Mouse (Mus musculus) forebrain, embryonic 11.5 days (tissue): Measurements from ENCODE around the gene Hdac4. TPM values are rescaled to one million over a fixed set of nuclear protein-coding genes. Genes with fewer than 3 reads are reported as not detected.

Experiments used
- ATAC-seq: fragments of 200-750 bp; cut with Nextera tagmentation; replicated peaks from 2 replicates; pipeline ENCODE4 v1.8.0; 2017; ENCODE audit warnings: moderate TSS enrichment; ENCODE audit not compliant: low FRiP score
- DNase-seq: peaks from one replicate; pipeline ENCODE4 v3.0.0-alpha.2; 2017; ENCODE audit warnings: low spot score
- H3K27ac ChIP-seq: fragments of 300-500 bp; sonication (generic); 2 replicates; pipeline ENCODE4 v1.5.1; 2014; ENCODE audit warnings: low read depth, low read length
- H3K27me3 ChIP-seq: fragments of 300-500 bp; sonication (generic); 2 replicates; pipeline ENCODE4 v1.6.1; 2014; ENCODE audit warnings: mild to moderate bottlenecking, low read length, mixed read lengths; ENCODE audit not compliant: control insufficient read depth, insufficient read depth
- H3K36me3 ChIP-seq: fragments of 300-500 bp; sonication (generic); 2 replicates; pipeline ENCODE4 v1.6.1; 2014; ENCODE audit warnings: mild to moderate bottlenecking, low read length, moderate library complexity, mixed read lengths; ENCODE audit not compliant: control insufficient read depth, insufficient read depth
- H3K4me1 ChIP-seq: fragments of 300-500 bp; sonication (generic); replicated peaks from 2 replicates; pipeline ENCODE4 v1.6.1; 2014; ENCODE audit warnings: low read length, mixed read lengths; ENCODE audit not compliant: control insufficient read depth, insufficient read depth
- H3K4me2 ChIP-seq: fragments of 300-500 bp; sonication (generic); 2 replicates; pipeline ENCODE4 v1.6.1; 2014; ENCODE audit warnings: low read depth, mild to moderate bottlenecking, low read length, moderate library complexity, mixed read lengths; ENCODE audit not compliant: severe bottlenecking
- H3K4me3 ChIP-seq: fragments of 300-500 bp; sonication (generic); 2 replicates; pipeline ENCODE4 v1.5.1; 2014; ENCODE audit warnings: low read depth, low read length
- H3K9ac ChIP-seq: fragments of 300-500 bp; sonication (generic); 2 replicates; pipeline ENCODE4 v1.6.1; 2014; ENCODE audit warnings: low read length
- H3K9me3 ChIP-seq: fragments of 300-500 bp; sonication (generic); 2 replicates; pipeline ENCODE4 v1.6.1; 2016; ENCODE audit warnings: low read length, mixed read lengths; ENCODE audit not compliant: control insufficient read depth
- WGBS: fragments of 180-500 bp; shearing (Covaris S2); extraction: QIAGEN DNeasy Blood & Tissue Kit; methylation state at CpG from one replicate; pipeline ENCODE4 v1.1.7; 2014; 5-methylcytosine and 5-hydroxymethylcytosine counted together
- polyA plus RNA-seq: library from polyadenylated mRNA; unstranded; fragments of >200 nt; fragmentation: Nextera tagmentation; extraction: Ambion mirVana; gene quantifications from 2 replicates; pipeline ENCODE4 v1.2.1, GENCODE M21; 2014

Gene Hdac4
- polyA plus RNA-seq, 1 experiment from 2014 or later, result 29.6 TPM

- Histone ChIP-seq H3K27me3 (no peaks in the 10 kb centered on the region), H3K27ac (no peak overlapping the region), H3K4me1 (no peaks in the 10 kb centered on the region), H3K4me2 (no peak overlapping the region), H3K9me3 (no peaks in the 10 kb centered on the region), H3K4me3 (no peak overlapping the region), H3K36me3 (no peaks in the 10 kb centered on the region), H3K9ac (no peak overlapping the region)
- no peak for ATAC-seq
- peak; percentile 27 for DNase-seq
These were observed 180.2 kb downstream of the Hdac4 start for GRCm38 (mm10) chr1:92015252-92015651.

DNA sequence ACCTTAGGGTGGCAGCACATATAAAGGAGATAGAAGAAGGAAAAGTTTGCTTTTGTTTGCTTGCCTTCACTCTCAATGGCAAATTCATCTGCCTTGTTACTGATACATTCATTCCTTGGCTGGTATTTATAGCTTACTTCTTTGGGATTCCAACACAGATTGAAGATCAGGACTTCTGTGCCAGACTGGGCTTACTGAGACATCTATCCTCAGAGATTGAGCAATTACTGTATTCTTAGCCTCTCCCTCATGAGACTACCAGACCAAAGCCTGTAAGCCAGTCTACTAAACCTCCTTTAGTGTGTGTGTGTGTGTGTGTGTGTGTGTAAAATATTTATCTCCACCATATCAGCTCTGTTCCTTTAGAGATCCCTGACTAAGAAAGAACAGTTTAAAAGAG is 181.0 kb downstream of the Hdac4 start:
- Histone ChIP-seq H3K4me2 (no peak overlapping the region), H3K9me3 (no peaks in the 10 kb centered on the region), H3K36me3 (no peaks in the 10 kb centered on the region), H3K9ac (no peak overlapping the region), H3K27ac (no peak overlapping the region), H3K27me3 (no peaks in the 10 kb centered on the region), H3K4me3 (no peak overlapping the region), H3K4me1 (no peaks in the 10 kb centered on the region)
- ATAC-seq (no peak), DNase-seq (no peak)

- no peaks in the 10 kb centered on the region for H3K27me3 ChIP-seq
- no peak overlapping the region for H3K27ac ChIP-seq
- H3K9ac ChIP-seq, result no peak overlapping the region
- H3K4me3 ChIP-seq, result no peak overlapping the region
- no peaks in the 10 kb centered on the region for H3K4me1 ChIP-seq
- H3K9me3 ChIP-seq, result no peaks in the 10 kb centered on the region
- no peaks in the 10 kb centered on the region for H3K36me3 ChIP-seq
- 18% methylated on average over 1 of the region's 1 CpGs for WGBS
- DNase-seq (peak; percentile 39), ATAC-seq (no peak)
- no peak overlapping the region for H3K4me2 ChIP-seq
These were observed 188.8 kb downstream of the Hdac4 start for GRCm38 (mm10) chr1:92006666-92007065.

- Histone ChIP-seq H3K9ac (no peak overlapping the region), H3K36me3 (no peaks in the 10 kb centered on the region), H3K9me3 (no peaks in the 10 kb centered on the region), H3K4me2 (no peak overlapping the region), H3K4me1 (no peaks in the 10 kb centered on the region), H3K27me3 (no peaks in the 10 kb centered on the region), H3K27ac (no peak overlapping the region), H3K4me3 (no peak overlapping the region)
- 52% methylated on average over 2 of the region's 2 CpGs for WGBS
- no peak for ATAC-seq
- peak; percentile 44 for DNase-seq
These were observed 189.9 kb downstream of the Hdac4 start for GRCm38 (mm10) chr1:92005617-92005940.

DNA sequence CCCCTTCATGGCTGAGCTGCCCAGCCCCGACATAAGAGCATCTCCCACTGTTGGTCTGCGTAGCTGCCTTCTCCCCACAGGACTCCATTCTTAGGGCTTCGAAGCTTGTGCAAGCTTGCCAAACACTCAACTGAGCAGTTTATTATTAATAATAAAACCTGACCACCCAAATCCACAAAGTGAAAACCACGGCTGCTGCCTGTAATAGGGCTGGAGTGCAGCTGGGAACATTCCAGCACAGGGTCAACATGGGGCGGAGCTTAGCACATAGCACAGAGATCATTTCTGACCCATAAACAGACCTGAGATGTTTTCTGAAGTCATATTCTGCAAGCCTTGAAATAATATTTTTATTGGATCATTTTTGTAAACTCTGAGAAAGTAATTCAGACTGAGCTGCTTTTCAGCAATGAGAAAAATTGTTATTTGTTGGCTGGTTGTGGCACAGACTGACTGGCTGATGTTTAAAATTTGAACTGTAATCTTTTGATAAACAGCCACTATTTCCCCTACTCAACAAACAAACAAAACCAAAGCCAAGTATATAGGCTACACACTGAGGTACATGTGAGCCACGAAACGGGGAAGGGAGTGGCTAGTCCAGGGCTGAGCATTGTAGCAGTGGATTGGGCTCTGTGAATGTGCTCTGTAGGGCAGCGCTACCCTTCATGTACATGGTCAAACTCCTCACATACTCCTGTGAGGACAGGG is 190.4 kb downstream of the Hdac4 start:
- Histone ChIP-seq H3K9ac (no peak overlapping the region), H3K36me3 (no peaks in the 10 kb centered on the region), H3K27ac (no peak overlapping the region), H3K4me2 (no peak overlapping the region), H3K9me3 (no peaks in the 10 kb centered on the region), H3K27me3 (no peaks in the 10 kb centered on the region), H3K4me1 (no peaks in the 10 kb centered on the region), H3K4me3 (no peak overlapping the region)
- DNase-seq, result peak; percentile 20
- WGBS, result 77% methylated on average over 8 of the region's 8 CpGs
- ATAC-seq, result no peak

DNA sequence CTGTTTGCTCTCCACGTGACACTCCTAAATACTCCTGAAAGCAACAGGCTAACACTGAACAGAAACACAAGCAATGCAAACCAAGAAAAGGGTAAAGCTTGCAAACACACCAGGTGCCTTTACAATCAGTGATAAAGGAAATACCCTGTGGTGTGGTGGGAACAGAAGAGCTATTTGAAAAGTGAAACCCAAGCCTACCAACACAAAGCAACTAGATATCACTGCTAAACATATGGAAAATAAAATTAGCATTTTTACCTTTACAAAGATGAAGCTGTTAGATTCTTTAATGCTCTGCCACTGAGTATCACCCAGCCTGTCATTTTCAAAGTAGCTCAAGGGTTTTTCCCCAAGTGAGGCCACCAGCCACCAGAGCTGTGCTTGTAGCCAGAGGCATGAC is 191.4 kb downstream of the Hdac4 start:
- DNase-seq, result no peak
- Histone ChIP-seq H3K4me2 (no peak overlapping the region), H3K4me3 (no peak overlapping the region)

GRCm38 (mm10) chr1:92000226-92000625 is 195.3 kb downstream of the Hdac4 start:
- no peak for DNase-seq
- Histone ChIP-seq H3K27ac (no peak overlapping the region), H3K27me3 (no peaks in the 10 kb centered on the region), H3K36me3 (no peaks in the 10 kb centered on the region), H3K4me3 (no peak overlapping the region), H3K9ac (no peak overlapping the region), H3K4me1 (no peaks in the 10 kb centered on the region), H3K4me2 (no peak overlapping the region), H3K9me3 (no peaks in the 10 kb centered on the region)
- WGBS, result 94% methylated on average over 2 of the region's 2 CpGs
- ATAC-seq, result no peak

More for the DNA sequence above, 191.4 kb downstream of the Hdac4 start:
- H3K27ac ChIP-seq, result no peak overlapping the region
- no peaks in the 10 kb centered on the region for H3K9me3 ChIP-seq
- 65% methylated on average over 1 of the region's 1 CpGs for WGBS
- no peak overlapping the region for H3K9ac ChIP-seq
- no peaks in the 10 kb centered on the region for H3K4me1 ChIP-seq
- no peak for ATAC-seq
- no peaks in the 10 kb centered on the region for H3K36me3 ChIP-seq
- no peaks in the 10 kb centered on the region for H3K27me3 ChIP-seq

- no peak overlapping the region for H3K4me2 ChIP-seq
- H3K9ac ChIP-seq, result no peak overlapping the region
- 81% methylated on average over 9 of the region's 9 CpGs for WGBS
- H3K36me3 ChIP-seq, result no peaks in the 10 kb centered on the region; the same call in 1 of the 2 replicates
- no peak for ATAC-seq
- H3K9me3 ChIP-seq, result no peaks in the 10 kb centered on the region
- H3K4me3 ChIP-seq, result no peak overlapping the region
- no peaks in the 10 kb centered on the region for H3K4me1 ChIP-seq
- peak; percentile 30 for DNase-seq
- no peaks in the 10 kb centered on the region for H3K27me3 ChIP-seq
- no peak overlapping the region for H3K27ac ChIP-seq
These were observed 201.8 kb downstream of the Hdac4 start for GRCm38 (mm10) chr1:91993658-91994165.

DNA sequence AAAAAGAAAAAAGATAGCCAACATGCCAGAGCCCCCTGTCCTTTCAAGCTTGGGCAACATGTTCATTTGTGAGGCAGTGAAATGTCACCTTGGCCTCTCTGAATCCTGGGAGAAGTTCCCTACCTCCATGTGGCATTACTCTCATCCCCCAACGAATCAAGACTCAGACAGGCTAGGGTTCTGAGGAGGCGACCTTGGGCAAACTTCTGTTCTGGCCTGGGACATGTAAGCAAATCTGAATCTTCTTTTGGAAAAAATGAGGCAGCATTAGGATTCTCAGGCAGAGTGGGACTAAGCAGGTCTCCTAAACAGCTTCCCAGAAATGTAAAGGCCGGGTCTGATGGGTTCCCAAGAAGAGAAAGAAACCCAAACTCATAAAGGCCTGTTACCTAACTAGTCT is 202.8 kb downstream of the Hdac4 start:
- ATAC-seq (no peak), DNase-seq (no peak)
- H3K36me3 ChIP-seq, result no peaks in the 10 kb centered on the region; the same call in 1 of the 2 replicates
- no peak overlapping the region for H3K4me3 ChIP-seq
- no peaks in the 10 kb centered on the region for H3K4me1 ChIP-seq
- no peak overlapping the region for H3K9ac ChIP-seq
- H3K27ac ChIP-seq, result no peak overlapping the region
- no peaks in the 10 kb centered on the region for H3K9me3 ChIP-seq
- 78% methylated on average over 3 of the region's 3 CpGs for WGBS
- H3K4me2 ChIP-seq, result no peak overlapping the region
- H3K27me3 ChIP-seq, result no peaks in the 10 kb centered on the region
